Mouse (Mus musculus) megakaryocyte, embryonic 14.5 days (primary cell): ENCODE results near the gene Zkscan17. TPM values are rescaled to one million over a fixed set of nuclear protein-coding genes. Genes with fewer than 3 reads are reported as not detected.

Source experiments
- H3K27me3 ChIP-seq: replicated peaks from 2 replicates; pipeline ENCODE3; 2012; ENCODE audit warnings: inconsistent platforms
- H3K36me3 ChIP-seq: replicated peaks from 2 replicates; pipeline ENCODE3; 2012; ENCODE audit warnings: low read length, inconsistent platforms, mixed read lengths
- H3K4me1 ChIP-seq: 2 replicates; pipeline ENCODE4 v1.6.1; 2012; ENCODE audit warnings: inconsistent platforms
- H3K4me3 ChIP-seq: replicated peaks from 2 replicates; pipeline ENCODE3; 2012; ENCODE audit warnings: moderate library complexity, mild to moderate bottlenecking, inconsistent platforms
- H3K9me3 ChIP-seq: 2 replicates; pipeline ENCODE4 v1.6.1; 2012; ENCODE audit warnings: inconsistent platforms
- FLI1 ChIP-seq: IDR thresholded peaks from 2 replicates; pipeline ENCODE4 v1.6.1; 2012; ENCODE audit warnings: low read length, inconsistent platforms, mixed read lengths
- GATA1 ChIP-seq: IDR thresholded peaks from 3 replicates; pipeline ENCODE4 v1.6.1; 2012; ENCODE audit warnings: mixed read lengths, low read length, inconsistent platforms, borderline replicate concordance
- polyA plus RNA-seq: library from polyadenylated mRNA; stranded (reverse); fragments of >175 nt; gene quantifications from 2 replicates; pipeline ENCODE4 v1.2.3, GENCODE M21; 2012; ENCODE audit warnings: low replicate concordance; ENCODE audit not compliant: insufficient read depth

The Zkscan17 gene
- polyA plus RNA-seq, 1 experiment = 13.6 TPM

DNA sequence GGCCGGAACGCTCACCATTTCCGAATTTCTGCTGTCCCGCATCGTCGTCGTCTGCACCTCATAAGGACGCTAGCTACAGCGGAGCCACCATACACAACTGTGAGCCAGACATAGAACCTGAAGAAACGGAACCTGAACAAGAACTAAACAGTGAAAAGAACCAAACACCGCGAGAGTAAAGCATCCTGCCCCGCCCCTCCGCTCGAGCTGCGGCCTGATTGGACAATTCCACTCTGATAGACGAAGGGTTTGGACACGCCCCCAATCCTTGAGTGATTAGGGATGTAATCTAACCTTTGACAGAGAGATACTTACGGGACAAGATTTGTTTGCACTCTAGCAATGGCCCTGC lies 54.2 kb downstream of the Zkscan17 start, which contains the start of gene Zfp867:
Zfp867 (minus strand) TSS at position 149 of the 352 bp plus-strand sequence.
- H3K27me3 ChIP-seq = peaks cover 33% of the 10 kb centered on the region
- no peak for TF ChIP-seq FLI1
- no peak for TF ChIP-seq GATA1
- no peaks in the 10 kb centered on the region for H3K9me3 ChIP-seq
- peak within 1 kb of the TSS; percentile 96 for H3K4me3 ChIP-seq
- peaks cover 14% of the 10 kb centered on the region for H3K4me1 ChIP-seq
- H3K36me3 ChIP-seq = no peaks in the 10 kb centered on the region

- H3K36me3 ChIP-seq = no peaks in the 10 kb centered on the region
- TF ChIP-seq FLI1 (no peak), GATA1 (no peak)
- peaks cover 14% of the 10 kb centered on the region for H3K4me1 ChIP-seq
- no peaks in the 10 kb centered on the region for H3K9me3 ChIP-seq
- H3K4me3 ChIP-seq = peak overlapping the region; percentile 96
- peaks cover 29% of the 10 kb centered on the region for H3K27me3 ChIP-seq
Observed at GRCm38 (mm10) chr11:59471413-59472325, 54.9 kb downstream of the Zkscan17 start.

DNA sequence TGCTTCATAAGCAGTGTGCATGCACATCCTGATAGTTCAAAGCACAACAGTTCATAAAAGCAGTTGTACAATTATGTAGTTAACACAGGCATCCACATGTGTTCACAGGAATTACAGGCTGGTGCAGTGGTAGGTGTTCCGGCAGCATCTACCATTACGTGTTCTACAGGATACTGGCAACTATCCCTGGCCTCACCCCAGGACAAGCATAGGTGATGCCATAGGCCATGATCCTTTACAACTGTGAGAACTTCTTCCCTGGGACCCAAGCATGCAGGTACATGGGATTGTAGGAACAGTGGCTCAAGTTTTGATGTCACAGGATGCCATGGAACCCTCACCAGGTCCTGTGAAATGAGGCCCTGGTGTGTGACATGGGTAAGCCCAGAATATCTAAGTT lies 66.1 kb downstream of the Zkscan17 start:
- Histone ChIP-seq H3K27me3 (peaks cover 2% of the 10 kb centered on the region), H3K4me1 (0 out of 2 replicates have a peak, but pooled peaks cover 3% of the 10 kb centered on the region), H3K9me3 (peaks cover 29% of the 10 kb centered on the region), H3K36me3 (peaks cover 66% of the 10 kb centered on the region), H3K4me3 (no peak overlapping the region)
- TF ChIP-seq GATA1 = no peak
- no peak for TF ChIP-seq FLI1

DNA sequence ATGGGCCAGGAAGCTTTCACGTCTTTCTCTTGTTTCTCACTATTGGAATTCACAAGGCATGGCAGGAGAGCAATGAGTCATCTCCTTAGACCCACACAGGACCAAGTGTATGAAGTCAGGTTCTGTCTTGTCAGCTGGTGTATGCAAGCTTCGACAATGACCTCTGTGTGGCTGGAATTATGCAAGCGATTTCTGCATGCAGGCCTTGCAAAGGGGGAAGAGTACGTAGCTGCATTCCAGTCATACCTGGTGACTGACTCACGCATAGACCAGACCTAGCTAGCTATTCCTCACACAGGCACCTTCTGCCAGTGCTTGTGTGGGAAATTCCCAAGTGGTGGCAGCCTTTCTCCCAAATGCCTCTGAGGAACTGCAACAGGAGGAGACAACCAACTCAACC lies 67.6 kb downstream of the Zkscan17 start:
- H3K9me3 ChIP-seq = peaks cover 21% of the 10 kb centered on the region
- 0 out of 2 replicates have a peak, but pooled peaks cover 3% of the 10 kb centered on the region for H3K4me1 ChIP-seq
- H3K27me3 ChIP-seq = peaks cover 2% of the 10 kb centered on the region
- no peak overlapping the region for H3K4me3 ChIP-seq
- TF ChIP-seq FLI1 (no peak), GATA1 (no peak)
- H3K36me3 ChIP-seq = peaks cover 72% of the 10 kb centered on the region

GRCm38 (mm10) chr11:59456891-59457290 lies 69.7 kb downstream of the Zkscan17 start:
- H3K4me1 ChIP-seq = 0 out of 2 replicates have a peak, but pooled peaks cover 4% of the 10 kb centered on the region
- TF ChIP-seq GATA1 (no peak), FLI1 (no peak)
- peaks cover 2% of the 10 kb centered on the region for H3K27me3 ChIP-seq
- no peak overlapping the region for H3K4me3 ChIP-seq
- H3K36me3 ChIP-seq = peaks cover 69% of the 10 kb centered on the region
- no peaks in the 10 kb centered on the region for H3K9me3 ChIP-seq

- Histone ChIP-seq H3K4me3 (peak overlapping the region; percentile 2), H3K27me3 (peaks cover 2% of the 10 kb centered on the region), H3K4me1 (0 out of 2 replicates have a peak, but pooled peaks cover 9% of the 10 kb centered on the region), H3K36me3 (peaks cover 71% of the 10 kb centered on the region), H3K9me3 (no peaks in the 10 kb centered on the region)
- TF ChIP-seq FLI1 (no peak), GATA1 (no peak)
Observed at GRCm38 (mm10) chr11:59456346-59456745, 70.2 kb downstream of the Zkscan17 start.

DNA sequence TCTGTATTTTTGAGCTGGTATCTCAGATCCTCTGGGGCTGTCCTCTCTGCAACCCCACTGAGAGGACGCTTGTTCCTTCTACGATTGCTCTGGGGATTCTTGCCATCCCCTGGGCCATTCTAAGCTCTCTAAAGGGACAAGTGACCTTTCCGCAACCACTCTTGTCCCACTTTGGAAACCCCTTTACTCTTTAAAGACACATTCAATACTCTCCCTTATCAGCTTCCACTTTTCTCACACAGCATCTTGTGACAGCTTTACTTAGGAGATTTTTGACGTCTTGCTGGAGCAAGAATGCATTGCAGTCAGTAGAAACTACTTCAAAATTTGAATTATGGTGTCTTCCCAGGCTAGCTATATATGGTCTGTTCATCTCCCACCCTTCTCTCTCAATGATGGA lies 75.5 kb downstream of the Zkscan17 start, which contains the start of gene Snap47:
Snap47 (minus strand) TSS at position 101 of the 400 bp plus-strand sequence.
- peaks cover 31% of the 10 kb centered on the region for H3K4me1 ChIP-seq
- H3K9me3 ChIP-seq = no peaks in the 10 kb centered on the region
- H3K4me3 ChIP-seq = peak within 1 kb of the TSS; percentile 99
- peaks cover 44% of the 10 kb centered on the region for H3K36me3 ChIP-seq
- TF ChIP-seq FLI1 (no peak), GATA1 (no peak)
- peaks cover 9% of the 10 kb centered on the region for H3K27me3 ChIP-seq

GRCm38 (mm10) chr11:59450230-59450771 lies 76.2 kb downstream of the Zkscan17 start:
- Histone ChIP-seq H3K4me1 (peaks cover 31% of the 10 kb centered on the region), H3K36me3 (peaks cover 36% of the 10 kb centered on the region), H3K9me3 (no peaks in the 10 kb centered on the region), H3K4me3 (peak overlapping the region; percentile 99), H3K27me3 (peaks cover 9% of the 10 kb centered on the region)
- TF ChIP-seq FLI1 = no peak
- TF ChIP-seq GATA1 = no peak

- H3K27me3 ChIP-seq = peaks cover 9% of the 10 kb centered on the region
- peaks cover 31% of the 10 kb centered on the region for H3K36me3 ChIP-seq
- H3K4me1 ChIP-seq = peaks cover 31% of the 10 kb centered on the region
- TF ChIP-seq FLI1 = no peak
- TF ChIP-seq GATA1 = no peak
- H3K9me3 ChIP-seq = no peaks in the 10 kb centered on the region
- peak within 1 kb of the TSS; percentile 99 for H3K4me3 ChIP-seq
Observed at GRCm38 (mm10) chr11:59449741-59450229, 76.8 kb downstream of the Zkscan17 start, which contains the start of gene Jmjd4. Gene Jmjd4, plus strand, starts transcription at chr11:59450045.
